Mouse (Mus musculus) liver, embryonic 13.5 days (tissue): ENCODE measurements around the gene Gm5244. TPM values are rescaled to one million over a fixed set of nuclear protein-coding genes. Genes with fewer than 3 reads are reported as not detected.
A peak's percentile ranks its signal among the peaks of the same experiment; 100 is the strongest.

ENCODE experiments used
- ATAC-seq: fragments of 200-750 bp; cut with Nextera tagmentation; 2 replicates; pipeline ENCODE4 v1.8.0; 2017; ENCODE audit warnings: low read depth, mild to moderate bottlenecking, moderate number of reproducible peaks, moderate library complexity
- DNase-seq: peaks from one replicate; pipeline ENCODE4 v3.0.0; 2022
- H3K27ac ChIP-seq: fragments of 300-500 bp; sonication (generic); 2 replicates; pipeline ENCODE4 v1.5.1; 2015; ENCODE audit warnings: moderate library complexity, mild to moderate bottlenecking, inconsistent platforms
- H3K27me3 ChIP-seq: fragments of 300-500 bp; sonication (generic); 2 replicates; pipeline ENCODE4 v1.6.1; 2015; ENCODE audit warnings: mild to moderate bottlenecking, inconsistent platforms
- H3K36me3 ChIP-seq: fragments of 300-500 bp; sonication (generic); 2 replicates; pipeline ENCODE4 v1.6.1; 2015; ENCODE audit warnings: mild to moderate bottlenecking, inconsistent platforms
- H3K4me1 ChIP-seq: fragments of 300-500 bp; sonication (generic); replicated peaks from 2 replicates; pipeline ENCODE4 v1.6.1; 2015; ENCODE audit warnings: inconsistent platforms
- H3K4me2 ChIP-seq: fragments of 300-500 bp; sonication (generic); 2 replicates; pipeline ENCODE4 v1.6.1; 2015; ENCODE audit warnings: inconsistent platforms, mild to moderate bottlenecking, moderate library complexity
- H3K4me3 ChIP-seq: fragments of 300-500 bp; sonication (generic); replicated peaks from 2 replicates; pipeline ENCODE4 v1.5.1; 2015; ENCODE audit warnings: mild to moderate bottlenecking, inconsistent platforms
- H3K9ac ChIP-seq: fragments of 300-500 bp; sonication (generic); 2 replicates; pipeline ENCODE4 v1.6.1; 2015; ENCODE audit warnings: mild to moderate bottlenecking, inconsistent platforms
- H3K9me3 ChIP-seq: fragments of 300-500 bp; sonication (generic); replicated peaks from 2 replicates; pipeline ENCODE4 v1.6.1; 2016; ENCODE audit warnings: inconsistent platforms
- WGBS: fragments of 180-500 bp; shearing (Covaris S2); methylation state at CpG from one replicate; pipeline ENCODE4 v1.1.7; 2015; ENCODE audit not compliant: insufficient replicate concordance; 5-methylcytosine and 5-hydroxymethylcytosine counted together
- polyA plus RNA-seq: library from polyadenylated mRNA; unstranded; fragments of >200 nt; fragmentation: Nextera tagmentation; extraction: Ambion mirVana; gene quantifications from 2 replicates; pipeline ENCODE4 v1.2.1, GENCODE M21; 2015

The Gm5244 gene
- not detected in 2 replicates for polyA plus RNA-seq

DNA sequence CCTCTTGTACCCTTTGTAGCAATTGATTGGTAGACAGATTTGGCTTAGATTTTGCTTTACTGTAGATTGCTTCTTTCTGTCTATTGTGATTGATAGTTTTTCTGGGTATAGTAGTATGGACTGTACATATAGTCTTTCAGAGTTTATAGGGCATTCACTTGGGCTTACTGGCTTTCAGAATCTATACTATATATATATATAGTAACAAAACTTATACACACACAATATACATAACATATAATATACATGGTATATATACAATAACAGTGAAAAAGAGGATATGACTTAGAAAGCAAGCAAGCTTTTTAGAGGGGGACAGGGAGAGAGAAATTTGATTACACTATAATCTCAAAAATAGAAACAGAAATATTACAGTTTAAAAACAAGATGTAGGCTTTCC lies at the start of gene Gm5244:
Gm5244 (plus strand) TSS at position 301 of the 400 bp plus-strand sequence.
- H3K4me2 ChIP-seq: no peak within 1 kb of the TSS
- H3K4me3 ChIP-seq: no peak within 1 kb of the TSS
- H3K36me3 ChIP-seq: no peaks in the 10 kb centered on the region
- H3K4me1 ChIP-seq: no peaks in the 10 kb centered on the region
- H3K9ac ChIP-seq: no peak within 1 kb of the TSS
- no peak for ATAC-seq
- H3K27ac ChIP-seq: no peak within 1 kb of the TSS
- no peak for DNase-seq
- H3K27me3 ChIP-seq: no peaks in the 10 kb centered on the region
- H3K9me3 ChIP-seq: no peaks in the 10 kb centered on the region

DNA sequence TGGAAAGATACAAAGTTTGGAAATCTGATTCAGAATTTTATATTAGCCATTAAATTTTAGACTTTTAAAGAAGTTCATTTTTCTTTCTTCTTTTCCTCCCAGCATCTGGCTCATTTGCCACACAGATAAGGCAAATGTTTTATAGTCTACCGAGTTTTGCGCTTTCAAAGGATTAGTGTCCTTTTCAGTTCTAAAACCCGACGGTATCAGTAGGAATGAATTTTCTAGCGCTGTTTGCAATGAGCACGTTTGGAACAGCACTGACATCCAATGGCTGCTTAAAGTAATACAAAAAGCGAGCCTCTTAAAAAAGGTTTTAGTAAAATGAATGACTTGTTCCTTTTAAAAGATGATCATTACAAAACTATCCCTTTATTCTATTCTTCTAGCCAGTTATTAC lies 49.4 kb upstream of the Gm5244 start:
- Histone ChIP-seq H3K27ac (peak overlapping the region; percentile 98), H3K36me3 (no peaks in the 10 kb centered on the region), H3K27me3 (no peaks in the 10 kb centered on the region), H3K4me1 (peaks cover 11% of the 10 kb centered on the region), H3K4me2 (peak overlapping the region; percentile 82), H3K9me3 (no peaks in the 10 kb centered on the region), H3K9ac (peak overlapping the region; percentile 98), H3K4me3 (peak overlapping the region; percentile 99)
- WGBS: 2% methylated on average over 7 of the region's 7 CpGs
- DNase-seq (no peak), ATAC-seq (no peak)

GRCm38 (mm10) chr19:12798404-12798803 lies 48.1 kb upstream of the Gm5244 start:
- 42% methylated on average over 4 of the region's 4 CpGs for WGBS
- H3K4me3 ChIP-seq: no peak overlapping the region

GRCm38 (mm10) chr19:12799081-12799480 lies 47.4 kb upstream of the Gm5244 start:
- peaks cover 8% of the 10 kb centered on the region; the same call in 1 of the 2 replicates for H3K4me1 ChIP-seq
- DNase-seq (no peak), ATAC-seq (no peak)
- H3K9me3 ChIP-seq: no peaks in the 10 kb centered on the region
- WGBS: 81% methylated on average over 3 of the region's 3 CpGs
- H3K4me2 ChIP-seq: no peak overlapping the region
- no peak overlapping the region for H3K4me3 ChIP-seq
- no peaks in the 10 kb centered on the region for H3K27me3 ChIP-seq
- no peaks in the 10 kb centered on the region for H3K36me3 ChIP-seq
- no peak overlapping the region for H3K27ac ChIP-seq
- H3K9ac ChIP-seq: no peak overlapping the region

More at GRCm38 (mm10) chr19:12798404-12798803, 48.1 kb upstream of the Gm5244 start:
- no peak for ATAC-seq
- no peak for DNase-seq
- no peaks in the 10 kb centered on the region for H3K27me3 ChIP-seq
- H3K36me3 ChIP-seq: no peaks in the 10 kb centered on the region
- no peak overlapping the region for H3K9ac ChIP-seq
- H3K4me1 ChIP-seq: peaks cover 8% of the 10 kb centered on the region; the same call in 1 of the 2 replicates
- no peak overlapping the region for H3K27ac ChIP-seq
- H3K4me2 ChIP-seq: 0 out of 2 replicates have a peak overlapping the region, but pooled peaks have one; percentile 5
- no peaks in the 10 kb centered on the region for H3K9me3 ChIP-seq

GRCm38 (mm10) chr19:12800621-12801020 lies 45.9 kb upstream of the Gm5244 start:
- Histone ChIP-seq H3K36me3 (no peaks in the 10 kb centered on the region), H3K9ac (no peak overlapping the region), H3K27me3 (no peaks in the 10 kb centered on the region), H3K27ac (no peak overlapping the region), H3K4me3 (no peak overlapping the region), H3K4me2 (no peak overlapping the region), H3K4me1 (peaks cover 8% of the 10 kb centered on the region; the same call in 1 of the 2 replicates), H3K9me3 (no peaks in the 10 kb centered on the region)
- WGBS: 33% methylated on average over 2 of the region's 2 CpGs
- DNase-seq (no peak), ATAC-seq (no peak)

DNA sequence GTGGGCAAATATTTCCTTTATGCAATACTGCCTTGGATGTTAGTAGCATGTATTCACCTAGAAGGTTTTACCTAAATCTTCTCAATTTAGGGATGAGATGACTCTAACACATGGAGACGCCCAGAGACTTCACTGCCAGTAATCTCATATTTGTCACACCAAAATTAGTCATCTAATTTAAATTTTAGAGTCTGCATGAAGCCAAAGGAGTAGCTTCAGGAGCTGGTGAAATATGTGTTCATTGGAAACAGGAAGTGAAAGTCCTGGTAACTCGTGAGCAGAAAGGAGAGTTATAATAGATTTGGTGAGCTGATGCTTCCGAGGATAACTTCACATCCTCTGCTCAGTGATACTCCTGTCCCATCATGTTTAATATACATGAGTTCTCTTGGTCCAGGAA lies 45.4 kb upstream of the Gm5244 start:
- no peak for ATAC-seq
- Histone ChIP-seq H3K27ac (no peak overlapping the region), H3K4me1 (peaks cover 8% of the 10 kb centered on the region; the same call in 1 of the 2 replicates), H3K4me2 (no peak overlapping the region), H3K36me3 (no peaks in the 10 kb centered on the region), H3K9ac (no peak overlapping the region), H3K9me3 (no peaks in the 10 kb centered on the region), H3K4me3 (no peak overlapping the region), H3K27me3 (no peaks in the 10 kb centered on the region)
- no peak for DNase-seq
- 45% methylated on average over 3 of the region's 3 CpGs for WGBS

- DNase-seq: no peak
Observed at GRCm38 (mm10) chr19:12802830-12803229, 43.7 kb upstream of the Gm5244 start.

DNA sequence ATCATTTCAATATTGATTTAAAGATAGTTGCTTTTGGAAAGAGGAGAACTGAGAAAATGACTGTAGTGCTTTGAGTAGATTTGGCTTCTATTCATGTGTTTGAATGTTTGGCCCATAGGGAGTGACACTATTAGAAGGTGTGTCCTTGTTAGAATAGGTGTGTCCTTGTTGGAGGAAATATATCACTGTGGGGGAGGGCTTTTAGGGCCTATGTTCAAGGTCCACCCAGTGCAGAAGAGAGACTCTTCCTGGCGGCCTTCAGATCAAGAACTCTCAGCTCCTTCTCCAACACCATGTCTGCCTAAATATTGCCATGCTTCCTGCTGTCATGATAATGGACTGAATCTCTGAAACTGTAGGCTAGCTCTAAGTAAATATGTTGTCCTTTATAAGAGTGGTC lies 42.2 kb upstream of the Gm5244 start:
- DNase-seq: no peak
- Histone ChIP-seq H3K9me3 (no peaks in the 10 kb centered on the region), H3K4me1 (0 out of 2 replicates have a peak, but pooled peaks cover 3% of the 10 kb centered on the region), H3K4me2 (no peak overlapping the region), H3K4me3 (no peak overlapping the region), H3K9ac (no peak overlapping the region), H3K36me3 (no peaks in the 10 kb centered on the region), H3K27ac (no peak overlapping the region), H3K27me3 (no peaks in the 10 kb centered on the region)
- 63% methylated on average over 1 of the region's 1 CpGs for WGBS
- no peak for ATAC-seq

More at GRCm38 (mm10) chr19:12802830-12803229, 43.7 kb upstream of the Gm5244 start:
- H3K9me3 ChIP-seq: no peaks in the 10 kb centered on the region
- peaks cover 3% of the 10 kb centered on the region; the same call in 1 of the 2 replicates for H3K4me1 ChIP-seq
- H3K9ac ChIP-seq: no peak overlapping the region
- WGBS: 64% methylated on average over 3 of the region's 3 CpGs
- no peak for ATAC-seq
- H3K27ac ChIP-seq: no peak overlapping the region
- H3K4me3 ChIP-seq: no peak overlapping the region
- H3K36me3 ChIP-seq: no peaks in the 10 kb centered on the region
- no peaks in the 10 kb centered on the region for H3K27me3 ChIP-seq
- H3K4me2 ChIP-seq: no peak overlapping the region

DNA sequence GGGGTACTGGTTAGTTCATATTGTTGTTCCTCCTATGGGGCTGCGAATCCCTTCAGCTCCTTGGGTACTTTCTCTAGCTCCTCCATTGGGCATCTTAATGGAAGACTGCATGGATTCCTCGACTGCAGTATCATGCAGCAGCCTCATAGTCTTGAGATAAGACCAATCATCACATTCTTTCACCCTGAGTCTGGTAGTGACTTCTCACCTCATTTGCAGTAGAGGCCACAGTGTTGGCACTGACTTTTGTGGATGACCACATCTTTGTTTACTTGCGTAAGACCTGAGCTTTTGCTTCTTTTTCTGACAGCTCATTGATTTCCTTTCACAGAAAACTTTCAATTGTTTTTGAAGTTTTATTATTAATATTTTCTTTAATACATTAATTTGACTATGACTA lies 40.8 kb upstream of the Gm5244 start:
- WGBS: 56% methylated on average over 3 of the region's 3 CpGs
- Histone ChIP-seq H3K36me3 (no peaks in the 10 kb centered on the region), H3K4me3 (no peak overlapping the region), H3K9me3 (no peaks in the 10 kb centered on the region), H3K9ac (no peak overlapping the region), H3K27ac (no peak overlapping the region), H3K4me2 (no peak overlapping the region), H3K27me3 (no peaks in the 10 kb centered on the region), H3K4me1 (0 out of 2 replicates have a peak, but pooled peaks cover under 1% of the 10 kb centered on the region)
- ATAC-seq: no peak
- no peak for DNase-seq

DNA sequence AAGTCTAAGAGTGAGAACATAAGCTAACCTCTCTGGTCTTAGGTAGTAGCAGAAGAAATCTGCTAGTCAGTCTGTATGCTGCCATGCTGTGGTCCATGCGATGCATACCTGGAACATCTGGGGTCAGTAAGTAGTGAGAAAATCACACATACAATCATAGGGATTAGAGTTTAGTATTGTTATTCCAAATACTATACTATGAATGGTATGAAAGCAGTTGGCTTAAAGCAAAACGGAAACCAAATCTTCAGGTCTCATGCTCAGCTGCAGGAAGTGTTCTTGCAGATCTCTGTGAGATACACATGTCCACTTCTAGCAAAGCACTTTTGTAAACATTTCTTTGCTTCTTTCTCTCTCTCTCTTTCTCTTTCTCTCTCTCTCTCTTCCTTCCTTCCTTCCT lies 40.3 kb upstream of the Gm5244 start:
- no peaks in the 10 kb centered on the region for H3K36me3 ChIP-seq
- no peak overlapping the region for H3K27ac ChIP-seq
- ATAC-seq: no peak
- H3K4me2 ChIP-seq: no peak overlapping the region
- 40% methylated on average over 2 of the region's 2 CpGs for WGBS
- H3K9me3 ChIP-seq: no peaks in the 10 kb centered on the region
- no peak overlapping the region for H3K4me3 ChIP-seq
- no peak overlapping the region for H3K9ac ChIP-seq
- DNase-seq: no peak
- no peaks in the 10 kb centered on the region for H3K4me1 ChIP-seq
- H3K27me3 ChIP-seq: no peaks in the 10 kb centered on the region

GRCm38 (mm10) chr19:12812644-12813364 lies 33.7 kb upstream of the Gm5244 start:
- Histone ChIP-seq H3K4me2 (no peak overlapping the region), H3K4me3 (no peak overlapping the region), H3K9ac (no peak overlapping the region), H3K27me3 (no peaks in the 10 kb centered on the region), H3K36me3 (no peaks in the 10 kb centered on the region), H3K4me1 (peaks cover 5% of the 10 kb centered on the region; the same call in 1 of the 2 replicates), H3K27ac (no peak overlapping the region), H3K9me3 (no peaks in the 10 kb centered on the region)
- WGBS: 38% methylated on average over 1 of the region's 1 CpGs
- ATAC-seq (0 out of 2 replicates have a peak, but pooled peaks have one; percentile 20), DNase-seq (no peak)

DNA sequence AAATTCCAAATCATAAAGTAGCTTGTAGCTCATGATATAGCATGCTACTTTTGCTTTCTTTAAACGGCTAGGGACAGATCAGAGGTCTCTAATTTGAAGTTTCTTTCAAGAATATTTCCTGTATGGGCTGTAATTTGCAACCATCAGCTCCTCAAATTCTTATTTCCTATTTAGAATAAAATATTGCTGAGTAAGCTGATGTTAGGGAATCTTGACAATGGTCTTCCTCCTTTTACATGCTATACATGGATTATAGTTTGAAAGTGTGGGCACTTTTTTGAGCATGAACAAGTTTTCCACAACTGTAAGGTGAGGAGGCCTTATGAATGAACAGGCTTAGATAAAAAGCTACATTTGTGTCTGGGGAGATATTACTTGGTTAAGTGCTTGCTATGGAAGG lies 32.6 kb upstream of the Gm5244 start:
- Histone ChIP-seq H3K9me3 (no peaks in the 10 kb centered on the region), H3K27me3 (no peaks in the 10 kb centered on the region), H3K4me1 (peaks cover 5% of the 10 kb centered on the region; the same call in 1 of the 2 replicates), H3K4me3 (no peak overlapping the region), H3K36me3 (no peaks in the 10 kb centered on the region), H3K9ac (no peak overlapping the region), H3K4me2 (no peak overlapping the region), H3K27ac (no peak overlapping the region)
- DNase-seq: no peak
- 76% methylated on average over 1 of the region's 1 CpGs for WGBS
- ATAC-seq: no peak
